Mouse (Mus musculus) retina, postnatal 1 day (tissue): ENCODE measurements around the gene Degs1.

ENCODE experiments used
- DNase-seq: peaks from one replicate; pipeline ENCODE4 v3.0.0-alpha.2; 2012

Degs1 gene

DNA sequence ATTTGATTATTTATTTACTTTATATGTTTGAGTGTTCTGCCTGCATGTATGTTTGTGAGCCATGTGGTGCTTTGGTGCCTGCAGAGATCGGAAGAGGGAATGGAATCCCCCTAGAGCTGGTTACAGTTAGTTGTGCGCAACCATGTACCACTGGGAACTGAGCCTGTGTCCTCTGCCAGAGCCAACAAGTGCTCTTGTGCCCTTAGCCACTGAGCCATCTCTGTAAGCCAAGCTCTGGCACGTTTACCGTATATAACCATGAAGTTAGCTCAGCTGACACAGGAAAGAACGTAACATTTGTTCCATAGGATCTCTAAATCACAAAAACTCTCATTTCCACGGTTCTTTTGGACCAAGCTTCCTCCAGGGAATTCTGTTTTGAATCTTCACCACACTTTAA lies 2.6 kb downstream of the Degs1 start:
- DNase-seq: no peak

DNA sequence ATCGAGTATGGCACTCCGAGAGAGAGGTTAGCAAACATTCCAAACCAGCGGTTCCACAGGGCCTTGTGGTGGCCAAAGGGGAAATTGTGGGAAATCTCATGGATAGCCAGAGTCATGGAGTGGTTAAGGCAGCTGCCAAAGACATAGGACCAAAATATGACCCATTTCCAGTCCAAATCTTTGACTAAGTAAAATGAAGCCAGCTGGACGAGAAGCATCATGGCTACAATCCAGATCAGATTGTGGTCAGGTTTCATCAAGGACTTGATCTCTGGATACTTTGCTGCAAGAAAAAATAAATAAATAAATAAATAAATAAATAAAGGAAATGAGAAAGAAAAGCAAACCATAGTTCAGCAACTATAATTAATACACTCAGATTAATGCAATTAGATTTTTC lies 3.2 kb downstream of the Degs1 start:
- DNase-seq: no peak

DNA sequence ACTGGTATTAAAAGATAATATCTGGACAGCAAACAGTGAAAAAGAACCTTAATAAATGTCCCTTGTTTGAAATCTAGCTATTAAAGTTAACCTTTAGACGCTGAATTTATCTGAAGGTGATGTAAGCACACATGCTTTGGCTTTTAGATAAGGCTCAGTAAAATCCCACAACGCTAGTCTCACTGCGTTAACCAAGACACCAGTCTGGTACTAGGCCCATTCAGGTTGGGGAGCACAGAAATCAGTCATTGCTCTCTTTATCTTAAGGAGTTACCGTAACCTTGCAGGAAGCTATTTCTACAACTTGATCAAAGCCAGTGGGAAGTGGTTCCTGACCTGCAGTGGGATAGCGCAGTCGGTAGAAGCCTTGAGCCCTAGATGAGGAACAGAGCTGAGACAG lies 7.5 kb downstream of the Degs1 start:
- DNase-seq: no peak

DNA sequence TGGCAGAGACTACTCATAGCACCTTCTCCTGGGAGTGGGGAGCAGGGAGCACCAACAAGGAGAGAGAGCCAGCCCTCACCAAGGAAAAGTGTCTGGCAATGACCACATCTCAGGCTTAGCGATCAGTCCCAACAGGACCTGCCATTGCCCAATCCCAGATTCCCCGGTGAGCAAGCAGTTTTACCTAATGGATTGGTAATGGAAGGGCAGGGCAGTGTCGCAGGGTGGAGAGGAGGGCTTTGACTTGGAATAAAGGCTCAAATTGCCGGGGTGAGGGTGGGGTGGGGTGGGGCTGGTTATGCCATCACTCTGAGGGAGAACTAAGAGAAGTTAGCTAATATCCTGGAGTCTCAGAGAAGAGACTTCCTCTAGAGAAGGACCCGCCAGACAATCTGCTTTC lies 11.0 kb downstream of the Degs1 start:
- DNase-seq: no peak

DNA sequence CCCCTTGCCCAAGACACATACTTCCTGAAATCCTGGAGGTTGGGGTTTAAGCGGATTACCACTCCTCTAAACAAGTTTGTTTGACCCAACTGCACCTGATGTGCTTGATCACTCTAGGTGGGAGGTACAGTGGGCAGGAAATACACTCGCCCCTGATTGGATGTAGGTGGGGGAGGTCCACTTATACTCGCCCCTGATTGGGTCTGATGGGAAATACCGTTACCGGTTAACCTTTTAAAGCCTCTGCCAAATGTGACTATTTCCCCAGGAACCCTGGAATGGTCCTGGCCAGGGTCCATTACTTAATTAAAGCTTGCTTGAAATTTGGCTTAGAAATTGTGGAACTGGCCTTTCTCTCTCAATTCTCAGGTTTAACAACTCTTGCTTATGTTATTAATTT lies 11.5 kb downstream of the Degs1 start:
- DNase-seq: no peak

DNA sequence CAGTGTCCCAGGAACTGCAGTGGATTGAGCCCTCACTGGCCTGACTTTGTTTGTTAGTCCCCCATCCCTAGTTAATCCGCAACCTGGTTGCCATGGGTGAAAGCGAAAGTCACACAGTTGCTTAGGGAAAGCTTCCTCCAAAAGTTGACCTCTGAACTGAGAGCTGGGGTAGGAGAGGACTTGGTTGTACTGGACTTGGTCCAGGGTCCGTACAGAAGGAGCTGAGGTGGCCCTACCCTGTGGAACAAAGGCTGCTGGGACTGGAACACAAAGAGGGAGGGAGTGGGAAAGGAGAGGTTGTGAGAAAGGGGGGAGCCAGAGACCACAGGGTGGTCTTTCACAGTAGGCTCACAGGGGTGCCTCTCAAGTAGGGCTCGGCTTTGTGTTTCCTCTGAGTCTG lies 14.3 kb downstream of the Degs1 start:
- no peak for DNase-seq

DNA sequence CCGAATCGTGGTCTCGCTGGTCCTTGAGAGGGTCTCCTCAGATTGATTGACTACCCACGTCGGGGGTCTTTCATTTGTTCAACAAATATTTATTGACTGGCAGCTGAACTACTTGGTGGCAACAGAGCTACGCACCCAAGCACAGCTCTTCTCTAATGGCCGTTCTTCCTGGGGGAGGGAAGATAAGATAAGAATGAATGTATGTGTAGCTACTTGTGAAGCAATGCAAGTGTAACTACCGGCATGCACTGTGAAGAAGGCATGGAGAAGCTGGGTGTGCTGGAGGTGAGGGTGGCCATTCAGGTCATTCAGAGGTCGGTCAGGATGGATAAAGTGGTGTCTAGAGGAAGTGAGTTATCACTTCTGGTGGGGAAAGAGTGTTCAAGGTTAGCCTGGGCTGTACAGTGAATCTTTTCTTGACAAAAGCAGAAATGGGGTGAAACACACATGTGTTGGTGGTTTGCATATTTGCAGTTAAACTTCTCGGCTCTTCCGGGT lies 16.5 kb downstream of the Degs1 start:
- no peak for DNase-seq

DNA sequence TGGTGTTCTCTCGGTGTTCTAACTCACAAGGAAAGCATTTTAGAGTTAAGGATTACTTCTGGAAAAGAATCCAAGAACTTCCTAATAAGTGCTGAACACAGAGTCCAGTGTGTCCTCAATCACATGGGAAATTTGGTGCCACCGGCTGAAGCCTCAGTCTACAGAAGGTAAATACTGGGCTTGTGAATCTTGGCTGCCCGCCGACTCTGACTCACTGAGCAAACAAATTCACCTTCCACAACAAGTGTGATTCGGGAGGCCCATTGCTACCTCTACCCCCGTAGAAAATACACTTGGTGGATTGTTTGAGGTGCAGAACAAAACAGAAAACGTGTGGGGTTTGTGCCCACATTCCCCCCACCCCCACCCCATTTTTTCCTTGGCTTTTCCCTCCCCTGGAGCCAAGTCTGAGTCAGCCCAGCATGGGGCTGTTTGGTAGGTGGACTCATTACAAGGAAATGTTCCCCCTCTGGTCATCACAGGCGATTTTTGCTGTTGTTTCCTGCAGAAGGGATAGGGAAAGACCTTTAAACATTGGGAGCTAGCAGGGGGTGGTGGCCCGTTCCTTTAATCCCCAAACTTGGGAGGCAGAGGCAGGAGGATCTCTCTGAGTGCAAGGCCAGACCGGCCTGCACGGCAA lies 26.4 kb downstream of the Degs1 start:
- DNase-seq: no peak

DNA sequence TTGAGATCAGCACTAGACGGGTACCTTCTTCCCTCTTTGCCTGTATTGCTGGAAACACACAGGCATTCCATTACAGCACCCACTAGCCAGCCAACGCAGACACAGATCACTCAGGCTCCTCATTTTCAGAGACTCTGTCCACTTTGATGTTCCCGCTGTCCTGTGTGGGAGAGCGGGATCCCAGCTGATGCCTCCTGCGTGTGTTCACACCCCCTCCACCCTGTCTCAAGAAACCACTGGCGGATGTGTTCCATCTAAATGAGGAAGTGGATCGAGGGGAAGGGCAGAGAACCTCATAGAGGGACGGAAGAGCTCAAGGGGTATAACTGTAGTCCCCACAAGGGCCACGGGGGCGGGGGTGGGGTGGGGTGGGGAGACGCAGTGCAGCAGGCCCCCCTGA lies 27.6 kb downstream of the Degs1 start:
- no peak for DNase-seq

DNA sequence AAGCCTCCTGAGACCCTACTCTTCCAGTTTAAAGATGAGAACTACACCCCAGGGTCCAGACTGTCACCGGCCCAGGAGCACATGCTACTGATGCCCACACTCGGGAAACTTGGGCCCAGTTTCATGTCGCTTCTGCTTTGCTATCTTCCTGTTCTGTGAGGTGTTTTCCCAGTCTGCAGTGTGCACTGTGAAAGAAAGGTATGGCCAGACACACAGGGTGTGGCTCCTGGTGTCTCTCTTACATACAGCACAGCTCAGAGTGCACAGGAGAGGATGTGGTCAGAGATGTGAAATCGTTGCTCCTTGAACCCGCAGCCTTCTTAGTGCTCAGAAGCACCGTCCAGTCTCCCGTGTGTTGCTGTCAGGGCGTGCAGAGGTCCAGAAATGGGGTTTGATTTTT lies 28.0 kb downstream of the Degs1 start:
- no peak for DNase-seq

DNA sequence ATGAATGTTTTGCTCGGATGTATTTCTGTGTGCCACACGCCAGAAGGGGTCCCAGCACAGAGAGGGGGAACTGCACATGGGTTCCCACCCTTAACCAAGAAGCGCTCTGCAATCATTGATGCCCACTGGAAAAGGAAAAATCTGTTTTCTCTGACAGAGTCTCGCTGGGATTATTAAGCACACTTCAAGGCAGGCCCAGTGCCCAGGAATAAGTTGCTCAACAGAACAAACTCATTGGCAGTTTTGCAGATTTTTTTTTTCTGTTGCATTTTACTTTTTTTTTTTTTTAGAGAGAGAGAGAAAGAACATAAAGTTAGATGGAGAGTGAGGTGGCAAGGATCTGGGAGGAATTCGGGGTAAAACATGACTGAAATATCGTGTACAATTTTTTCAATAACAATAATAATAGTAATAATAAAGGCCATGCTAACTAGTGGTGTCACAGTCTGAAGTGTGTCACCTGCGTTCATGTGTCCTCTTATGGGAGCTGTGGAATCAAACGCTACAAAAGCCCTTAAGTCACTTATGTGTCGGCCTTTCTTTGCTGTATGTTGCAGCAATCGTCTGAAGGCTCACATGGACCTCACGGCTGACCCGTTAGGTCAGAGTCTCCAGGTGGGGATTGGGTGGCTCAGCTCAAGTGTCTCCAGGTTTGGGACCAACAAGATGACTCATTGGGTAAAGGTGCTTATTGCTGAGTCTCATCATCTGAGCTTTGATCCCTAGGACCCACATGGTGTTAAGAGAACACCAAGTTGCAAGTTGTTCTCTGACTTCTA lies 28.7 kb downstream of the Degs1 start:
- no peak for DNase-seq

DNA sequence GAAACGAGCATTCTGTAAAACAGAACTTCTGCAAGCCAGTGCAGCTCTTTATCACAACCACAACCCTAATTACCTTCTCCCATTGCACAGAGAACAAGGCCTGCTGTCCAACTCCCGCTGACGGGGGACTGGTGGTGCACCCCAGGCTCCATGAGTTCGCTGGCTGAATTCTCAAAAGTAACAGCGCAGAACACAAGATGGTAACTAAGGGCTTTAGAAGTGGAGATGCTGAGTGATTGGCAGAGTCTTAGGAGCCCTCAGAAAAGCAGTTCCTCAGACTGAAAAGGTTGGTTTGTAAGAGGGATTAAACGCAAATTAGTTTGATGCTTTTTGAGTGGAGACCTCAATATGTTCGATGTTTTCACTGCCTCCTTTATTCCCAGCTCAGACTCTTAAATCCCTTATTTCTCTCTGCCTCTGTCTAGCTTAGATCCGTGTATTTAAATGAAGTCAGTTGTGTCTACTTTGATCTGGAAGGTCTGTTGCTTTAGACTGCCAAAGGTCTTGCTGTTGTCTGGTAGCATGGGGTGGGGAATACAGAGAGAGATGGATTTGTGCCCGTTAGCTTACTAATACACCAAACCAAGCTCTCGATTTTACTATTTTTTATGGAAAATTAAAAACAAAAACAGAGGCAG lies 30.0 kb downstream of the Degs1 start:
- DNase-seq: no peak

DNA sequence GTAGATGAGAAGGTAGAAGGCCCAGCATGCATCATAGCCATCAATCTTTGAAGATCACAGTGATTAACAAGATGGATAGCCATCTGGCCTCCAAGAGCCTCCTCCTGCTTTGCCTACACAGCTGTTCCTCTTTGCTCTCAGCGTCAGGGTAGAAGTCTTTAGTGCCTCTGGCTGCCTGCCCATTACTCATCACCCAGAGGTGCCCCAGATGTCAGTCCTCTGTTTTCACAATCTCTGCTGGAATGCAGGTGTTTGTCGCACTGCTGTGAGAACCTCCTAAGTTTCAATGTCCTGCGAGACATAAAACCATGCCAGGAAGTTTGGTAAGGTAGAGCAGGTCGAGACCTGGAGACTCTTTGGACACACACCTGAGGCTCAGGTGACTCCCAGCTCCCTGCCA lies 31.9 kb downstream of the Degs1 start:
- DNase-seq: no peak

DNA sequence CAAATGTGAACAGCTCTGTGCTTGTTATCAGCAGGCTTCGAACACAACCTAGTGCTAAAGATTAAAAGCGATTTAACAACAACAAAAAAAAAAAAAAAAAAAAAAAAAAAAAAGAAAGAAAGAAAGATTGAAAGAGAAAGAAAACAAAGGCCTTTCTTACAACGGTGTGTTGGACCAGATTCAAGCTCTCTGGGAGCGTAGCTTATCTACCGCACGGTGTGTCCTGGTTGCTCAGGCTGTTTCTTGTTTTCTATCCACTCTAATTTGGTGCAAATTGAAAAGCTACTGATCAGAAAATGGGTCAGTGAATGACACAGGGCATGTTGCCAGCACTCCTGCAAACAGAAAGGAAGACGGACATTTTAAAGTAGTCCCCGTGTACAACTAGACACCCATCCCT lies 33.3 kb downstream of the Degs1 start:
- DNase-seq: no peak

DNA sequence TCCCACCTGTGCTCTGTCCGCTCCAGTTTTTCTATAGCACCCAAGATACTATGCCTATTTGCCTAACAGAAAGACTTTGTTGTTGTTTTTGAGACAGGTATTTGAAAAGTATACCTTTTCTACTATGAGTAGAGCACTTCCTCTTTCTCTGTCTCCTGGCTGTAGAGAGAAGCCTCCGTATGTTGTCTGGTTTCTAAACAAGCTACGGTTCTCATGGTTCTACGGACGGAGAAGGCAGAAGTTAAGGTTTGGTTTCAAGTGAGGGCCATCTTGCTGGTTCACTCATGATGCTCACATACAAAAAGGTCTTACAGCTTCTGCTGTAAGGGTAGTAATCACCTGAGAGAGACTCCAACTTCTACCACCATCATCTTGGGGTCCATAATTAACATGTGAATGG lies 37.6 kb downstream of the Degs1 start:
- no peak for DNase-seq

DNA sequence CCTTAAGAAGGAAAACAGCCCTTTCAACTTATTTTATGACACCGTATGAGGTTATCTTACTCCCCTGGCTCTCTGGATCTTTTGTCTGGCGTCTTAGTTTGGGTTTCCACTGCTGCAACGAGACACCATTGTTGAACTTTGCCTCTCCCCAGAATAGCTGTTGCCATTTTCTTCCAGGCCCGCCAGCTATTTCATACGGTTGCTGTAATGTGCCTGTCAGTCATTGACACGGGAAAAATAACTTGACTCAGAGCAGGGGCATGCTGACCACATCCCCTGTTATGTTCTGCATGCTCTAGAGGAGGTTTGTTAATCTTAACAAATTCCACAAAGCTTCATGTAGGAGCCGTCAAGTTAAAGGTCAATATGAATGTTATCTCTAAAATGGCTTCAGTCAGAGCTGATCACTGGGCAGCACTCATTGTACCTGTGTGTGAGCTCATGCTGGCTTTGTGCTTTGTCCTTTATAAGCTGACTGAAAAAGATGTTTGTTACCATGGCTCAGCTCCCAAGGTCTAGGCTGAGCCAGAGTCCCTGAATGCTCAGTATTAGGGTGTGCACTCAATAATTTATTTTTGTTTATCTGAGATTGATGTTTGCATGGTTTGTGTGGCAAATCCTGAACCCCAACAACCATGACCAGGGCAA lies 44.4 kb downstream of the Degs1 start:
- DNase-seq: no peak

DNA sequence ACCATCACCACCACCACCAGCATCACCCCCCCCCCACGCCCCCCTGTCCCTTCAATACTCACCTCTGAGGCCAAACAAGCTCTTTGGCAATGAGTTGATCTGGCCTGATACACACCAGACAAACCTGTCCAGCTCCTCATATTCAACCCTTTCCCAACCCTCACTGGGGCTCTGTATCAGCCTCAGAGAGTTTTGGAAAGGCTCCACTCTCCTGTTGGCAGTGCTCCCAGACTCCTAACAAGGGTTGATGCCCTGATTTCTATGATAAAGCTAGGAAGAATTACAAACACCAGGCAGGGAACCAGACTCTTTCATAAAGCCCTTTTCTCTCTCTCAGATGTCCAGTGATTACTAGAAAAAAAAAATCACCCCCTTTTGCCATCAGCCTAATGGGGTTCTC lies 45.2 kb downstream of the Degs1 start:
- DNase-seq: no peak

DNA sequence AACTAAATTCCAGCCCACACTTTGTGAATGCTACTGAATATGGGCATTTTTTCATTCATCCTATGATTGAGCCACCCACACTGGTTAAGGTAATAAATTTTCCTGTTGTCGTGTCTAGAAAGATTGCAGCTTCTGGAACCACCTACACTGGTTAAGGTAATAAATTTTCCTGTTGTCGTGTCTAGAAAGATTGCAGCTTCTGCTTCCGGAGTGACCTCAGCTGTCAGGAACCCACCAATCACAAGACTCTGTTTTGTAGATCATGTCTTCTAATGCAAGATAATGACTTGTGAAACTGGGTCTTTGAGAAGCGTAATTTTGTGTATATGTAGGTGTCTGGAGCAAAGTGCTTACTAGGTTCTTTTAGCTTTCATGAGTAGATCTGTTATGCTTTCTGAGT lies 47.4 kb downstream of the Degs1 start:
- DNase-seq: no peak

DNA sequence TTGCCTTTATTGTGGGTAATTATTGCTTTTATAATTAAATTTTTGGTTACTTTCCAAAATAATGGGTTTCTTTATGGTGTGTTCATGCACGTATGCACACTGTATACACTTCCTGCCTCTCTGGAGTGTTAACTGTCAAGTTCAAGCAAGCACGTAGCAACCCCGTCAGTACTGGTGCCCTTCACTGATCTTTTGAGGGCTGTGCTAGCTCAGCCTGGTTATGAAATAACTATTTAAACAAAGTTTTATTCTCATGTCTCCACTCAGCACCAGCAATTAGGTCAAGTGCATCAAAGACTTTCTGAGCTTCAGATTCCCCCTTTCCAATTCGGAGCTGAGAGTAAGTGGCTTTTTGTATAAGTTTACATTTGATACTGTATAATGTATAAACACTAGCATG lies 53.2 kb downstream of the Degs1 start:
- no peak for DNase-seq

DNA sequence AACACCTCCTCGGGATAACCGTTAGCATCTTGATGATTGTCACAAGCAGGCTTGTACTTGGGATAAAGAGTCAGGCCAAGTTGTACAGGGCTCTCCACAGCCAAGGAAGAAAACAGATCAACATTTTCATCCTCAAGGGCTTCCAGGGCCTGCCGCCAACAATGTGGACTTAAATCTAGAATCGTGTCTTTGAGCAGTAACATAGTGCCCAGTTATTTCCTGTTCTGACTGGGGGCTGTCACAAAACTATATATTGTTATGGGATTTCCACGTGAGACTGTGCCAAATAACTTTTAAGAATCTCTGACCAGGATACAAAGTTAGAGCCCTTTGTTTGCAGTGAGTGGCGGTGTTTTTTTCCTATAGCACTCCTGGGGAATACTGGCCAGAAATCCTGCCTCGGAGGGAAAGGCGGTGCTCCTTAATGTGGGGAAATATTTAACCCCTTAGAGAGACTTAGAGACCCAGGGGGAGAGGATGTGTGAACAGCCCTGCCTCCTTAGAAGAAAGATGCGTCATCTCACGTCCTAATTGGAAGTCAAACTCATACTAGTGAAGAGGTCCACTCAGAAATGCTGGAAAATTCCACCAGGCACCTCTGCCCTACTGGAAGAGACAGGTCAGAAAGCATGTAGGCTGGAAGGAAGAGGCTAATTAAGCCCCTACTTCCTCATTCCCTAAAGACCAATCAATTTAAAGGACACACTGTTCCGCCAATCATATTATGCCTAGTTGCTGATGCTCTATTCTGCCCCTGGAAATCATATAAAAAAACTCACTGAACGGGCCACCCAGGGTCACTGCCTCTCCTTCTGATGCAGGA lies 55.3 kb downstream of the Degs1 start:
- no peak for DNase-seq

DNA sequence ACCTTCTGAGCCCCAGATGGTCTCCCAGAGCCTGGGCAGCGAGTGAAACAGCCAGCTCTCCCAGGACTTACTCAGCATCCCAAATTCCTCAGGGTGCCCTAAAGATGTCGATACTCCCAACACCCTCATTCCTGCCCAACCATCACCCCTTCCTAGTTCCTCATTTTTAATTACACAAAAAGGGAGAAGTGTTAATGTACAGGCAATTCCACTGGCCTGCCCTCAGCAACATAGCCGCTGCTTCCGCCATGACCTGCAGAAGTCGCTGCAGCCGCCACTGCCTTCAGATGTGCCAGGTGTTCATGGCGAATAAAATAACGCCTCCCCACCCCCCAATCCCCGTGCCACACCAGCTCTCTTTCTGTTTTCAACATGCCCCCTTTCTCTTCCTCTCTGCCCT lies 56.3 kb downstream of the Degs1 start:
- DNase-seq: no peak
